Mouse (Mus musculus) spleen, adult 2 months (tissue): ENCODE measurements at regions not wholly inside any gene's neighbourhood (a gene's known extent, or its start where the extent isn't known, plus 50 kb on each side); places are given as distances from the start of the nearest gene placed in this dataset.

Source experiments
- DNase-seq, 2 experiments: peaks; one replicate each; pipeline versions ENCODE4 v3.0.0 to v3.0.0-alpha.2; 2012 to 2021; ENCODE audit warnings: low spot score in 2 of 2, low read depth in 1 of 2
- H3K27ac ChIP-seq: fragments of 200-500 bp; 2 replicates; pipeline ENCODE4 v1.5.1; 2012; ENCODE audit warnings: low read length, inconsistent platforms; ENCODE audit not compliant: insufficient read depth
- H3K27me3 ChIP-seq: fragments of 200-500 bp; 2 replicates; pipeline ENCODE4 v1.6.1; 2012; ENCODE audit warnings: mild to moderate bottlenecking, moderate library complexity, low read length, inconsistent platforms; ENCODE audit not compliant: control insufficient read depth, insufficient read depth
- H3K36me3 ChIP-seq: fragments of 200-500 bp; 2 replicates; pipeline ENCODE4 v1.6.1; 2012; ENCODE audit warnings: mild to moderate bottlenecking, low read length, inconsistent platforms; ENCODE audit not compliant: control insufficient read depth, insufficient read depth
- H3K4me1 ChIP-seq: fragments of 200-500 bp; 2 replicates; pipeline ENCODE4 v1.6.1; 2011; ENCODE audit warnings: inconsistent platforms; ENCODE audit not compliant: control insufficient read depth, insufficient read depth, insufficient read length
- H3K4me3 ChIP-seq: fragments of 200-500 bp; 2 replicates; pipeline ENCODE4 v1.5.1; 2011; ENCODE audit warnings: mild to moderate bottlenecking, inconsistent platforms; ENCODE audit not compliant: insufficient read depth, insufficient read length; ENCODE audit errors: extremely low read depth
- CTCF ChIP-seq: fragments of 200-500 bp; IDR thresholded peaks from 2 replicates; pipeline ENCODE4 v1.5.1; 2011; ENCODE audit warnings: mild to moderate bottlenecking, inconsistent platforms; ENCODE audit not compliant: insufficient read depth, insufficient read length, insufficient replicate concordance; ENCODE audit errors: extremely low read depth
- POLR2A ChIP-seq: fragments of 200-500 bp; IDR thresholded peaks from 2 replicates; pipeline ENCODE4 v1.6.1; 2011; ENCODE audit warnings: low read depth, low read length, inconsistent platforms
- WGBS: fragments of 180-500 bp; shearing (Covaris S2); methylation state at CpG from one replicate; pipeline ENCODE4 v1.1.7; 2018; 5-methylcytosine and 5-hydroxymethylcytosine counted together

- DNase-seq, result no peak
- Histone ChIP-seq H3K36me3 (no peaks in the 10 kb centered on the region), H3K27ac (no peak overlapping the region), H3K4me1 (no peaks in the 10 kb centered on the region), H3K4me3 (no peak overlapping the region), H3K27me3 (no peaks in the 10 kb centered on the region)
- TF ChIP-seq POLR2A (no peak), CTCF (no peak)
- WGBS, result 74% methylated on average over 4 of the region's 4 CpGs
These were observed 95.9 kb upstream of the Slc13a1 start for GRCm38 (mm10) chr6:24263796-24264195.

GRCm38 (mm10) chr6:24262578-24262977 lies 94.7 kb upstream of the Slc13a1 start:
- no peak for TF ChIP-seq POLR2A
- TF ChIP-seq CTCF, result no peak
- Histone ChIP-seq H3K27me3 (no peaks in the 10 kb centered on the region), H3K4me3 (no peak overlapping the region), H3K27ac (no peak overlapping the region), H3K36me3 (no peaks in the 10 kb centered on the region), H3K4me1 (no peaks in the 10 kb centered on the region)
- DNase-seq, result no peak
- 86% methylated on average over 5 of the region's 5 CpGs for WGBS

GRCm38 (mm10) chr6:24245591-24245990 lies 77.7 kb upstream of the Slc13a1 start:
- 94% methylated on average over 1 of the region's 1 CpGs for WGBS
- Histone ChIP-seq H3K27ac (no peak overlapping the region), H3K36me3 (no peaks in the 10 kb centered on the region), H3K27me3 (no peaks in the 10 kb centered on the region), H3K4me1 (no peaks in the 10 kb centered on the region), H3K4me3 (no peak overlapping the region)
- TF ChIP-seq CTCF (no peak), POLR2A (no peak)
- DNase-seq, result no peak

- DNase-seq, result no peak
- Histone ChIP-seq H3K36me3 (no peaks in the 10 kb centered on the region), H3K4me3 (no peak overlapping the region), H3K27me3 (no peaks in the 10 kb centered on the region), H3K27ac (no peak overlapping the region), H3K4me1 (no peaks in the 10 kb centered on the region)
- 71% methylated on average over 1 of the region's 1 CpGs for WGBS
- no peak for TF ChIP-seq CTCF
- TF ChIP-seq POLR2A, result no peak
These were observed 70.6 kb upstream of the Slc13a1 start for GRCm38 (mm10) chr6:24238541-24238940.

GRCm38 (mm10) chr6:24238054-24238453 lies 70.2 kb upstream of the Slc13a1 start:
- H3K4me3 ChIP-seq, result no peak overlapping the region
- WGBS, result 63% methylated on average over 2 of the region's 2 CpGs
- H3K27me3 ChIP-seq, result no peaks in the 10 kb centered on the region
- DNase-seq, result no peak
- H3K27ac ChIP-seq, result no peak overlapping the region
- H3K4me1 ChIP-seq, result no peaks in the 10 kb centered on the region
- TF ChIP-seq CTCF, result no peak
- no peak for TF ChIP-seq POLR2A
- no peaks in the 10 kb centered on the region for H3K36me3 ChIP-seq

GRCm38 (mm10) chr6:24233626-24234025 lies 65.7 kb upstream of the Slc13a1 start:
- Histone ChIP-seq H3K27ac (no peak overlapping the region), H3K4me1 (no peaks in the 10 kb centered on the region), H3K27me3 (no peaks in the 10 kb centered on the region), H3K36me3 (no peaks in the 10 kb centered on the region), H3K4me3 (no peak overlapping the region)
- WGBS, result 84% methylated on average over 2 of the region's 2 CpGs
- TF ChIP-seq CTCF (no peak), POLR2A (no peak)
- DNase-seq, result no peak

- DNase-seq, result no peak
- no peak overlapping the region for H3K27ac ChIP-seq
- H3K36me3 ChIP-seq, result no peaks in the 10 kb centered on the region
- no peak overlapping the region for H3K4me3 ChIP-seq
- no peak for TF ChIP-seq POLR2A
- no peak for TF ChIP-seq CTCF
- 67% methylated on average over 1 of the region's 1 CpGs for WGBS
- no peaks in the 10 kb centered on the region for H3K27me3 ChIP-seq
- H3K4me1 ChIP-seq, result no peaks in the 10 kb centered on the region
These were observed 52.7 kb upstream of the Slc13a1 start for GRCm38 (mm10) chr6:24220589-24220988.
